Mouse (Mus musculus): ENCODE results near the gene Sp6. TPM values are rescaled to one million over a fixed set of nuclear protein-coding genes. Genes with fewer than 3 reads are reported as not detected.
A peak's percentile ranks its signal among the peaks of the same experiment; 100 is the strongest.

The Sp6 gene
- total RNA-seq, 4 experiments from 2014 or later: 0.07 to 0.13 TPM; not detected in 2

DNA sequence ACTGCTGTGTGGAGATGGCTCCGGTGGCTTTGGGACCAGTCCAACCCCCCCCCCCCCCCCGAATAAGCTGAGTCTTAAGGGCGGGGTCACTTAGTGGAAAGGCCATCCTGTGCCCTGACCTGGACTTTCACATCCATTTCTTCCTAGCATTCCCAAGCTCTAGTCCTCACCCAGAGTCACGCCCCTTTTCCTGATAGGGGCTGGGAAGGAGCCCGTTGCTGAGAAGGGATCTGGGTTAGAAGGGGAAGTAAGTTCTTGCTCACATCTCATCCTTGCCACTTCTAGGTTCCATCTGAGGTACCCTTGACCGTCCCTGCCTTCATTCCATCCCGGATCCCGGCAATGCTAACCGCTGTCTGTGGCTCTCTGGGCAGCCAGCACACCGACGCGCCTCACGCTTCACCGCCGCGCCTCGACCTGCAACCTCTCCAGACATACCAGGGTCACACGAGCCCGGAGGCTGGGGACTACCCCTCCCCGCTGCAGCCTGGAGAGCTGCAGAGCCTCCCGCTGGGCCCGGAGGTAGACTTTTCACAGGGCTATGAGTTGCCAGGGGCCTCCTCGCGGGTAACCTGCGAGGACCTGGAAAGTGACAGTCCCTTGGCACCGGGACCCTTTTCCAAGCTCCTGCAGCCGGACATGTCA, 8.0 kb downstream of the Sp6 start:
- DNase-seq (ENCODE audit: low spot score in 2 of 2): no peak

DNA sequence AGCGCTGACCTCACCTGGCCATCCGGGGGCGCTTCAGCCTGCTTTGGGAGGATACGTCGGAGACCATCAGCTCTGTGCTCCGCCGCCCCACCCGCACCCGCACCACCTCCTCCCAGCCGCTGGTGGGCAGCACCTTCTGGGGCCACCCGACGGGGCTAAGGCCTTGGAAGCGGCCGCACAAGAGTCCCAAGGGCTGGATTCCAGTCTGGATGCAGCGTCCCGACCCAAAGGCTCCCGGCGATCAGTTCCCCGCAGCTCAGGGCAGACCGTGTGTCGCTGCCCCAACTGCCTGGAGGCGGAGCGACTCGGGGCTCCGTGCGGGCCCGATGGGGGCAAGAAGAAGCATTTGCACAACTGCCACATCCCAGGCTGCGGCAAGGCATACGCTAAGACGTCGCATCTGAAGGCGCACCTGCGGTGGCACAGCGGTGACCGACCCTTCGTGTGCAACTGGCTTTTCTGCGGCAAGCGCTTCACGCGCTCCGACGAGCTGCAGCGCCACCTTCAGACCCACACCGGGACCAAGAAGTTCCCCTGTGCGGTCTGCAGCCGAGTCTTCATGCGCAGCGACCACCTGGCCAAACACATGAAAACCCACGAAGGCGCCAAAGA, 8.8 kb downstream of the Sp6 start:
- peak; percentile 51 to 68 for DNase-seq (ENCODE audit: low spot score in 2 of 2)

DNA sequence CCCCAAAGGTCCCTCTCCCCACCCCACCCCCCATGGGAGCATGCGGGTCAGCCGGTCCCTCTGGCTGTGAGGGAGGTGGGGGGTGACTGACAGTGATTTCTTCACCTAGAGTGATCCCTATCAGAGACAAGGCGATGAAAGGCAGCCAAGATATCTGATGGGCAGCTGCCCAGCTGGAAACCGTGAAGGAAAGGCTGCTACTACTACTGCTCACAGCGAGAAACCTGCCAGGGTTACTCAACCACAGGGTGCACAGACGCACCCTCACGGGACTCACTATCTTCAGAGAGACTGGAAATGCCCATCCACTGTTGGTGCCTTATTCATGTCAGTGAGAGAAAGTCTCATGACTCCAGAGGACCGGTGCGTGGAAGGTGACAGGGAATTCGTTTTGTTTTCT, 11.8 kb downstream of the Sp6 start:
- DNase-seq (ENCODE audit: low spot score in 2 of 2): no peak

DNA sequence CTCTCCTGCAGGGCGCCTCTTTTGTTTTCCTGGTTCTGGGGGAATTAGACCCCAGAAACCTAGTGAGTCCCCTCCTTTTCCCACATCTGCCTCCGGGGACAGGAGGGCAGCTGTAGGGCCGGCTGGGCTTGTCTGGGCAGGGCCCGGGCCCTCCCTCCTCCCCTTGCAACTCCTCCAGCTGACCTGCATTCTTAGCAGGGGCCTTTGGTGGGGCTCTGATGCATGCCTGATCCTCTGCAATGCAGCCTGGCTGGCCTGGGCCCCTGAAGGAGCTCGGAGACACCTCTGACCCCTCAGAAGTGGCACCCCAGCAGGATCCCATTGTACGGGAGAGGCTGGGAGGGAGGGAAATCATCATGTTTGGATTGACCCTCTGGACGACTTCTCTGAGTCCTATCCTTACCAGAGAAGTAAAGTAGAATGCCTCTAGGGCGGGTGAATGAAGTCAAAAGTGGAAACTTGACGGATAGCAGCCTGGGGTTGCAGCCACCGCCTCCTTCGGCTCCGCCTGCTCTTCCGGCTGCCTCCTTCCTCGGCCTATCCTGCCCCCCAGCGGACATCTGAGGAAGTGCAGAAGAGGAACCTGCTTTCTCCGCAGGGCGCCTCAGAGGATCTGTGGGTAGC, 12.6 kb downstream of the Sp6 start:
- peak; percentile 66 to 75 for DNase-seq (ENCODE audit: low spot score in 2 of 2)

DNA sequence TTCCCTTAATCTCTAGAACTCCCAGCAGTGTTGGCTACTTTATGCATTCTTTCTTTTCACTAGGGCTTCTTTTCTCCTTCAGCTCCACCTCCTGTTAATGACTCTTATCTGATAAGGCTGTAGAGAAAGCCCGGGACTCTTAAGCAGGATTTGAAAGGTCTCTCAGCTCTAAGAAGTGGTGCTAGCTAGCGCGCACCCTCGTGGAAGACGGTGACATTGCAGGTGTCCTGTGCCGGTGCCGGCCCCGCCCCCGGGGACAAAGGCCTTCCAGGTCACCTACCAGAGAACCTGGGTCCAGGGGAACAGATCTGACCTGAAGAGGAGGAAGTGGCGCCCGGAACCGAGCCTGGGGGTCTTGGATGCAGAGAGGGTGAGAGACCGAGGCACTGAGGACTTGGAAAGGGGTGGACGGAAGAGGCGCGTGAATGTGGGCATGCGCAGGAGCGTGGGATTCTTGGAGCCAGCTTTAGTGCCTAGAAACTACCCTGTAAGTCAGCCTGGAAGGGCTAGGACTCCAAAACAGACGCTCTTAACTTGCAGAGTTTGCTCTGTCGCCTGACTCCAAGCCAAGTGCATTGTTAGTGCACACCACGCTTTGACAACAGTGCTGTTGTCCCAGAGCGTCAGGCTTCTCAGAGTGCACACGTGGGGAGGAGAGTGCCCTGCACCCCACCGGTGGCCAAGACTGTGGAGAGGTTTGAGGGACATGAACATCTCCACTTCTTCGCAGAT, 16.7 kb downstream of the Sp6 start, which contains the start of gene Scrn2:
Scrn2 (plus strand) TSS at position 253 of the 732 bp plus-strand sequence.
- peak; percentile 77 to 80 for DNase-seq (ENCODE audit: low spot score in 2 of 2)

DNA sequence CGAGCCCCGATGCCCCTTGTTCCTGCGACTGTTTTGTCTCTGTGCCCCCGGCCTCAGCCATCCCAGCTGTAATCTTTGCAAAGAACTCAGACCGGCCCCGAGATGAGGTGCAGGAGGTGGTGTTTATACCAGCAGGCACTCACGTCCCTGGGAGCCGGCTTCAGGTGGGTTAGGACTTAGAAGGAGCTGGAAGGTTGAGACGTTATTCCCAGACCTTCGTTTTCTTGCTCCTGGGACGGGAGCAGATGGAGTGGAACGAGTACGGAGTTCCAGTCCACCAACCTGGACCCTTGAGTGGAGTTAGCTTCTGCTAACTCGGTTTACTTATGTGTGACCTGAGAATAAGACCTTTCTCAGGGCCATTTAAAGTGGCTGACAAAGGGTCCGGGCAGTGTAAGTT, 17.2 kb downstream of the Sp6 start:
- no peak for DNase-seq (ENCODE audit: low spot score in 2 of 2)

DNA sequence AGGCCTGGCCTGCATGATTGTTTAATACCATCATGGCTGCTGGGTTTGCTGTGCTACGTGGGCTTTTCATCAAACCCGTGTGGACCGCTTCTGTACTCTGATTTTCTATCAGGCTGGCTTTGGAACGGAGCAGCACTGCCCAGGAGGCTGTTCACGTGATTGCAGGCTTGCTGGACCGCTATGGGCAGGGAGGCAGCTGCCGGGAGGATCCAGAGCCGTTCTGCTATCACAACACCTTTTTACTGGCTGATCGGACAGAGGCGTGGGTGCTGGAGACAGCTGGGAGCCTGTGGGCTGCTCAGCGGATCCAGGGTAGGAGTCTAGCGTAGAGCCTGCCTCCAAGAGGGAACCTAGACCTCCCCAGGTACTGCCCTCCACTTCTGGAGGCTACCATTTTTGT, 18.8 kb downstream of the Sp6 start:
- DNase-seq (ENCODE audit: low spot score in 2 of 2): no peak

DNA sequence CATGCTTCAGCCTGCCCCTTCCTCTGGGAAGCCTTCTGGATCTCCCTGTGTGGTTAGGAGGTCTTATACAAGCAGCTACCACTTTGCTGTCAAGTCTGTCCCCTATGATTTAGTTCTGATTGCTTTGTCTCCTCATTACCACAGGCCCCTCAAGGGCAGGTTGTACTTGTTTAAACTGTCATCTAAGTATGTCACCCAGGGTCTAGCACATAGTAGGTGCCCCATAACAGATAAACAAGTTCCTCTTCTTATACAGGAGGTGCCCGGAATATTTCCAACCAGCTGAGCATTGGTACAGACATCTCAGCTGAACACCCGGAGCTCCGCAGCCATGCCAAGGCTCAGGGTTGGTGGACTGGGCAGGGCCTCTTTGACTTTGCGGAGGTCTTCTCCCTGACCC, 19.3 kb downstream of the Sp6 start:
- DNase-seq (ENCODE audit: low spot score in 2 of 2): no peak

DNA sequence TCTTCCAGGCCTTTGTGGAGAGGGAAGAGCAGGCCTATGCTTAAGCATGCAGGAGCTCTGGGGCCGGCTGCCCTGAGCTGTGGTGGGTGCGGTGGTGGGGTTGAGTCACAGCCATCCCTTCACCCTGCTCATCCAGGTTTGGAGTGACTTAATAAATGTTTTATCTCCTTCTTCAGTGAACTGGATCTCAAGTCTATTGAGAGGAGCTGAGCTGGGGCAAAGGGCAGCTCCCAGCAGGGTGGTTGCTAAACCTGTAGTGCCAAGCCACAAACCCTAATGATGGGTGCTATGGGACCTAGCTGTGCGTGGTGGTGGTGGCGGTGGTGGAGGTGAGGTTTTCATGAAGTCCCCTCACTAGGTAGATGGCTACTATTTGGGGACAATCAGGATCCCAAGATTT, 20.6 kb downstream of the Sp6 start:
- DNase-seq (ENCODE audit: low spot score in 2 of 2): no peak

DNA sequence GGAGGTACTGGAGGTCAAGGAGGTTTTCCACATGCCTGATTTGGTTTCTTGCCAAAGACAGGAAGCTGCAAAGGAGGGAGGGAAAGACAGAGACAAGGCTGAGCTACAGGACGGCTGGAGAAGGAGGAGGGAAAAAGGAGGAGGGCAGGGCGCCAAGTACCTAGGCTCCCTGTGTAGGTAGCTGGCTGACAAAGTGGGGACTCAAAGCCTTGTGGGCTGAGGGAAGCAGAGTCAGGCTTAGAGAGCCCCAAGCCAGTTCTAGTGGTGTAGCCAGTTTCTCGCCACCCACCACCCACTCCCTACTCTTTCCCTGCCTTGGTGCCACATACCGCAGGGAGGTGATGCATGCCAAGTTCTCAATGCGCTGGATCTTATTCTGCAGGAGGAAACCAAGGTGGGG, 22.9 kb downstream of the Sp6 start:
- DNase-seq (ENCODE audit: low spot score in 2 of 2): no peak

DNA sequence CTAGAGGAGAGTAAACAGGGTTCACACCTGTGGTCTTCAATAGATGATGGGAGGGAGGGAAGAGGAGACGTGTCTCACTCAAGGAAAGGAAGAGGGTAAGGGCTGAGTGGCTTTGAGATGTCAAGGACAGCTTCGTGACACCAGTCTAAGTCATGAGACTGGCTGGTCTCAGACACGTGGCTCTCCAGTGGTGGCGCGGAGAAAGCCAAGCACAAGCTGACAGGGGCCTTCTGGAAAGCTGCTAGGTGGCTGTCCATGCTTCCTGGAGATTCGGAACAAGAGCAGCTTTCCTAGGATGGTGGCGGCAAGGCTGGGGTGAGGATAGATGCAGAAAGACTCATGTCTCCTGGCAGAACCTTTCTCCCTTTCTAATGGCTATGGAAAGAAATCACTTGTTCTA, 25.7 kb downstream of the Sp6 start:
- no peak for DNase-seq (ENCODE audit: low spot score in 2 of 2)

DNA sequence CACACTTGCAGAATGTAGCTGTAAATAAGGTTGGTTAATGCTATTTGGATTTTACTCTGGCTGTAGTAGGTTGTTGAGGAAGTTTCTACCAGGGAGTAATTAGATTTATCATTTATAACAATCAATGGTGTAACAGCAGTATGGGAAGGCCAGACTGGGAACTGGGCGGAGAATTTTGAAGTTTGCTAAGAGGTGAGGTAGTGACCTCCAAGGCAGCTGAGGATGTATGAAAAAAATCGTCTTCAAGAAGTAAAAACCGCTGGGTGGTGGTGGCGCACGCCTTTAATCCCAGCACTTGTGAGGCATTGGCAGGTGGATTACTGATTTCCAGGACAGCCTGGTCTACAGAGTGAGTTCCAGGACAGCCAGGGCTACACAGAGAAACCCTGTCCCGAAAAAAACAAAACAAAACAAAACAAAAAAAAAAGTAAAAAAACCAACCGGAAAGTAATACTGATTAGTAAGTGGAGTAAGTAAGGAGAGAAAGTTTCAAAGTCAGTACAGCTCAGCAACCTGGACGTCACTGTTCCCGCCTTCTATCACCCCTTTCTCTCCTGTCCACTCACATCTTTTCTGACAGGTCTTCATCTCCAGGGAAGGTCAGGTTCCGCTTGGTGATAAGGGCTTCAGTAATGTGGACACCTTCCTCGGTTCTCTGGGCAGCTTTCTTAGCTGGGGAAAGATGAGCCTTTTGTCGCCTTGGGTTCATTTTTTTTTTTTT, 27.3 kb downstream of the Sp6 start:
- DNase-seq (ENCODE audit: low spot score in 2 of 2): no peak

DNA sequence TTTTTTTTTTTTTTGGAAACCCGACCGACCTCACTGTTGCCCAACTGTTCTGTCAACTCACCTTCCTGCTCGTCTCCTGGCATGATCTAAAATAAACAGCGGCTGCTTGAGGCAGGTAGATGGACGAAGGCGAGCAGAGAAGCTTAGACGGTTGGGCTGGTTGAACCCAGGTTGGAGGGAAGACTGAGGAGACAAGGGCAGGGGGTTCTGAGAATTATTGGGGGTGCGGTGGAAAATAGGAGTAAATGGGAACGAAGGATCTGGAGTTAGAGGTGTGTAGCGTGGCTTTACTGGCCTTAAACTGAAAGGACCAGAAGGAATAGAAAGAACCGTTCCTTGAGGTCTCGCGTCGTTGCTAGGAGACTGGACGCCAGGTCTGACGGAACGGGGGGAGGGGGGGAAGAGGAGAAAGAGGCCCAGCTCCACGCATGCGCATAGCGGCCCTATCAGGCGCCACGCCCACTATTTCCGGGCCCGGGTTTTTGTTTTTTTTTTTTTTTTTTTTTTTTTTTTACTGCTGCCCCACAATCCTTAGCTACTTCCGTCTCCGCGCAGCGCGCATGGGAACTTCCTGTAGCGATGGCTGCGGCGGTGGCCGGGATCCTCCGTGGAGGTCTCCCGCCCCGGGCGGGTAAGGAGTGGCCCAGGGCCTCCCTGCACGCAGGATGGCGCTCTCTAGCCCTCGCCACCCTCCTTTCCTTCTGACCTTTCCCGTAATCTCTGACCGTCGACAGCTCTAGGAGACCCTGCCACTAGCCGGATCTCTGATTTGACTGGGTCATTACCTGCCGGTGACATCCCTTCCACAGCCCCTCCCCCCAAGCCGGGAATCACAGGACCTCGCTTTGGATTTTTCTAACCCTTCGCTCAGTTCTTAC, 28.1 kb downstream of the Sp6 start, which contains the start of the genes Lrrc46 and Mrpl10:
Lrrc46 (minus strand) TSS at position 386 of the 878 bp plus-strand sequence.
Mrpl10 (plus strand) TSS at position 539 of the 878 bp plus-strand sequence.
- DNase-seq (ENCODE audit: low spot score in 2 of 2): peak; percentile 71 to 76

DNA sequence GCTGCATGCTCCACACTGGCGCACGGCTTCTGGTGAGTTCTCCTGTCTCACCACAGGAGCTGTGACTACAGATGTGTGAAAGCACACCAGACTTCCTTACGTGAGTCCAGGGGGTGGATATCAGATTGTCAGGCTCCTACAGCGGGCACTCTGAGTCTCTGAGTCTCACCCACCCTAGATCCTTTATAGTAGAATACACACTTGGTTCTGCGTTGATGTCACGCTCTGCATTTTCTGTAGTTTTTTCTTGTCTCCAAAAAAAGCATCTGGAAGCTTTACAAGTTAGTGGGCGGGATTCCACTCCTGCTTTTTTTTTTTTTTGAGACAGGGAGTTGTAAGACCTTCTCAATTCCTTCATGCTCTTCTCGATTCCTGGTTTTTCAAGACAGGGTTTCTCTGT, 31.7 kb downstream of the Sp6 start:
- no peak for DNase-seq (ENCODE audit: low spot score in 2 of 2)

DNA sequence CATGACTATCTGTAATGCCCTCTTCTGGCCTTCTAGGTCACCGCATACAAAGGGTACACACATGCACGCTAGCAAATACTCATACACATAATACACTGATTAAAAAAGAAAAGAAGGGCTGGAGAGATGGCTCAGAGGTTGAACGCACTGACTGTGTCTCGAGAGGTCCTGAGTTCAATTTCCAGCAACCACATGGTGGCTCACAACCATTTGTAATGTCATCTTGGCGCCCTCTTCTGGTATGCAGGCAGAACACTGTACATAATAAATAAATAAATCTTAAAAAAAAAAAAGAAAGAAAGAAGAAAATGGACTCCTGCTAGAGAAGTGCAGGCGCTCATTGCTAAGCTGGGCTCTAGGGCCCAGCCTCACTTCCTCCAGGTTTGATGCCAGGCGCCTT, 32.7 kb downstream of the Sp6 start:
- no peak for DNase-seq (ENCODE audit: low spot score in 2 of 2)

DNA sequence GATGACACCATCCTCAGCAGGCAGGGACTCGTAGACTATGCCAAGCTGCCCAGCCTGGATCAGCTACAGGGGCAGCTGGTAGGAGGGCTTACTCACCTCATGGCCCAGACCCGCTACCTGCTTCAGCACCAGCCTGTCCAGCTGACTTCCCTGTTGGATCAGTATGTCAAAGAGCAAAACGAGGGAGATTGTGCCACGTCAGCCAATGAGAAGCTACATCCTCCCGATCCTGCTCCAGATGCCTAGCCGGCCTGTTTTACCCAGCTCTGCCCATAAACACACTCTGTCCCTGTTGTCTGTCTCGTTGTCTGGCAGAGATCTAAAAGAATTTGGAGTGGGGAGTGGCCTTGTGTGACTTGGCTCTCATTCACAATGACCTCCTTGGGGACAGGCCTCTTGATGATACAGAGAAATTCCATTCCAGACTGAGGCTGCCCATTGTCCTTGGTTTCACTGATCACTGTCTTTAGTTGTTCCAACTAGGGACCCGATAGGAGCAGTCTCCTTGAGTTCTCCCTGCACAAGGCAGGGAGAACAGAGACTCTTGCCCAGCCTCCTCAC, 35.0 kb downstream of the Sp6 start:
- DNase-seq (ENCODE audit: low spot score in 2 of 2): no peak

DNA sequence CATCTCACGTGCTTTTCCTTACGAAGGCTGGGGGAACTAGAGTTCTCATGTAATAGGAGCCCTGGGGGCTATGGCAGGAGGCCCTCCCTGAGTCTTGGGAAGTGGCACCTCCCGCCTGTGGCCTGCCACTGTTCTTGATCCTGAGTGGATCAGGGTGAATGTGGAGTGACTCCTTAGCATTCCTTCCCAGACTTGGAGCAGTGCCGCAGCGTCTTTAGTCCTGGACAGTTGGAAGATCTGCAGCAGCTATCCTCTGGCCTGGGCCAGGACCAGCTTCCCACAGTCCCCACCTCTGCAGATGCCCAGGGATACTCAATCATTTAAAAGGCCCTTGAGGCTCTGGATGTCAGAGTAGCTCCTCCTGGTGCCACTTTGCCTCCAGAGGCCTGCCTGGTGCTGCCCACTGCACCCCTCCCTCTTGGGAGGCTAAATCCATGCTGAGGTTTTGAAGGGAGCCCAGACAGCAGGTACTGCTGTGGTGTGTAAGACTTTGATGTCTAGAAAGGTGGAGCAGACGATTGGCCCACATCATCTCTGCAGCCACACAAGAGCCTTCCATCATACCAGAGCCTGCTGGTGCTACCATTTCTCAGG, 36.4 kb downstream of the Sp6 start:
- DNase-seq (ENCODE audit: low spot score in 2 of 2): no peak

DNA sequence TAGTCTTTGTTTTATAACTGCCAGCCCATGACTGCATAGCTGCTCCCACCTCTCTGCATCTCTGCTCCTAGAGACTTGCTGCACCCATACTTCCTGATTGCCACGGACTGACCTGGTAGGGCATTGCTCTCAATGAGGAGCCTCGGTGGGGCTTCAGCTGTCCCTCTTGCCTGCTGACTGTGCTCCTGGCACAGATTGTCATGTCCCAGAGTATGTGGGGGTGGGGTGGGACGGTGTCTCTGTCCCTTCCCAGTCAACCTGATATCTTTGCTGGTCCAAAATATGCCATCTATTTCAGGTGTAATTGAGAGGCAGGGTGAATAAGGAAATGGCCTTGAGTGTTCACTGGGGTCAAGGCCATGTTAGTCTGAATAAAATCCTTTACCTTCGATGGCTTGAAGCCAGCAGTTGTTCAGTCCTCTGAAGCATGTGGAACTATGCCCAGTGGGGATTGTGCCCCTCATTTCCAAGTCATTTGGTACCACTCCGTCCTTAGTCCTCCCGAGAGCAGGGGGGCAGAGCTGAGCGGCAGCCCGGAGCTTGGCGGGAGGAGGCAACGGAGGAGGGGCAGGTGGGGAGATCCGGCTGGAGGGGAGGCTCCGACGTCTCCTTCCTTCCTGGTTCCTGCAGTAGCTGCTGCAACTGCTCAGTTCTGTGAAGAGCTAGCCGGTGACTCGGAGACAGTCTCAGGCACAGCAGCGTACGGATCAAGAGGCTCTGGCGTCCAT, 37.2 kb downstream of the Sp6 start, which contains the start of gene Osbpl7:
Osbpl7 (plus strand) TSS at position 413 of the 728 bp plus-strand sequence.
- DNase-seq (ENCODE audit: low spot score in 2 of 2): peak; percentile 47

Measured in gastrocnemius, adult 8-10 months (tissue).